Mouse (Mus musculus): ENCODE data around the gene Mbd3. TPM values are rescaled to one million over a fixed set of nuclear protein-coding genes. Genes with fewer than 3 reads are reported as not detected.
A peak's percentile ranks its signal among the peaks of the same experiment; 100 is the strongest.

Mbd3 gene
- polyA plus RNA-seq, 1 experiment: not detected

GRCm38 (mm10) chr10:80395025-80395627 lies 4.2 kb downstream of the Mbd3 start:
- Histone ChIP-seq H3K4me1 (ENCODE audit: control insufficient read depth, insufficient read depth, low read length) (peaks cover 17% of the 10 kb centered on the region), H3K27ac (ENCODE audit: insufficient read depth, low read depth, low read length) (no peak overlapping the region), H3K4me3 (ENCODE audit: insufficient read depth, low read depth, low read length) (no peak overlapping the region)
- no peak for TF ChIP-seq POLR2A (IDR thresholded peaks at IDR 0.05; ENCODE audit: insufficient read depth, low read depth, low read length)
- no peak for TF ChIP-seq CTCF (IDR thresholded peaks at IDR 0.05; ENCODE audit: insufficient read depth, low read depth, low read length)
- 95% methylated on average over 35 of the region's 35 CpGs for WGBS

- 95% methylated on average over 5 of the region's 5 CpGs for WGBS
- Histone ChIP-seq H3K27ac (ENCODE audit: insufficient read depth, low read depth, low read length) (no peak overlapping the region), H3K4me3 (ENCODE audit: insufficient read depth, low read depth, low read length) (no peak overlapping the region), H3K4me1 (ENCODE audit: control insufficient read depth, insufficient read depth, low read length) (peaks cover 18% of the 10 kb centered on the region)
- no peak for TF ChIP-seq POLR2A (IDR thresholded peaks at IDR 0.05; ENCODE audit: insufficient read depth, low read depth, low read length)
- TF ChIP-seq CTCF (IDR thresholded peaks at IDR 0.05; ENCODE audit: insufficient read depth, low read depth, low read length): no peak
Measured at GRCm38 (mm10) chr10:80392687-80393086, 6.7 kb downstream of the Mbd3 start.

- peaks cover 20% of the 10 kb centered on the region for H3K4me1 ChIP-seq (ENCODE audit: control insufficient read depth, insufficient read depth, low read length)
- no peak overlapping the region for H3K27ac ChIP-seq (ENCODE audit: insufficient read depth, low read depth, low read length)
- TF ChIP-seq POLR2A (IDR thresholded peaks at IDR 0.05; ENCODE audit: insufficient read depth, low read depth, low read length) (no peak), CTCF (IDR thresholded peaks at IDR 0.05; ENCODE audit: insufficient read depth, low read depth, low read length) (no peak)
- no peak overlapping the region for H3K4me3 ChIP-seq (ENCODE audit: insufficient read depth, low read depth, low read length)
- WGBS: 77% methylated on average over 9 of the region's 9 CpGs
Measured at GRCm38 (mm10) chr10:80390697-80391096, 8.7 kb downstream of the Mbd3 start.

GRCm38 (mm10) chr10:80389185-80389708 lies 10.1 kb downstream of the Mbd3 start:
- peaks cover 35% of the 10 kb centered on the region for H3K4me1 ChIP-seq (ENCODE audit: control insufficient read depth, insufficient read depth, low read length)
- H3K4me3 ChIP-seq (ENCODE audit: insufficient read depth, low read depth, low read length): no peak overlapping the region
- TF ChIP-seq POLR2A (IDR thresholded peaks at IDR 0.05; ENCODE audit: insufficient read depth, low read depth, low read length) (no peak), CTCF (IDR thresholded peaks at IDR 0.05; ENCODE audit: insufficient read depth, low read depth, low read length) (no peak)
- 73% methylated on average over 4 of the region's 4 CpGs for WGBS
- H3K27ac ChIP-seq (ENCODE audit: insufficient read depth, low read depth, low read length): no peak overlapping the region

DNA sequence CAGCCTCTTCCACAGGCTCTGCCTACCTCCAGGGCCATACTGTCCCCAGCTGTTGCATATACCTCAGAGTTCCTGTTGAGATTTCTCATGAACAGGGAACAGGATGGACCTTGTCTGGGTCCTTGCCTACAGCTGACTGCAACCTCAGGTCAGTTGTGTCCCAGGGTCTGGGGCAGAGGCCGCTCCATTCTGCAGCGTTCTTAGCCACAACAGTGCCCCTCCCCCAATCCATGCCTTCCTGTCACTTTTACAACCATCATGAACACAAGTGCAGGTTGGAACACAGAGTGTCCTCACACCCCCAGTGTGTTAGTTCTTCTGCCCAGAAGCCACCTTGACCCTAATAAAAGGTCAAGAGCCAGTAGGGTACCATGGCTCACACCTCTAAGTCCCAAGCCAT lies 10.6 kb downstream of the Mbd3 start:
- TF ChIP-seq CTCF (IDR thresholded peaks at IDR 0.05; ENCODE audit: insufficient read depth, low read depth, low read length): no peak
- TF ChIP-seq POLR2A (IDR thresholded peaks at IDR 0.05; ENCODE audit: insufficient read depth, low read depth, low read length): no peak
- Histone ChIP-seq H3K4me3 (ENCODE audit: insufficient read depth, low read depth, low read length) (no peak overlapping the region), H3K4me1 (ENCODE audit: control insufficient read depth, insufficient read depth, low read length) (peaks cover 39% of the 10 kb centered on the region), H3K27ac (ENCODE audit: insufficient read depth, low read depth, low read length) (no peak overlapping the region)
- WGBS: 23% methylated on average over 2 of the region's 2 CpGs

DNA sequence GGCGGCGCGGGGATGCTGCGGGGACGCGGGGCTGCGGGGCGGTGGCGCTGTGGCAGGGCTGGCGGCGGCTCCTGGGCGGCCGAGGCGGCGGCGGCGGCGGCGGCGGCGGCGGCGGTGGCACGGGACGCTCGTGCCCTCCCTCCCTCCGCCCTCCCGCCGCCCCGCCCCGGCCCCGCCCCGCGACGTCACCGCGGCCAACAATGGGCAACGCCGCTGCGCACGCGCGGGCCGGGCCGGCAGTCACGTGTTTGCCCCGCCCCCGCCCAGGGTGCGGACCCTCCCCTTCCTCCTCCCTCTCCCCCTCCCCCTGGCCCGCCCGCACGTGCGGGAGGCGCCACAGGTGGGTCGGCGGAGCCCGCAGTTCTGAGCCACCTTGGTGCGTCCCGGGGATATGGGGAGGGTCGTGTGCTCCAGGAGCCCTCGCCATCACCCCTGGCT lies 11.8 kb downstream of the Mbd3 start, which contains the start of gene Mex3d:
Gene Mex3d, minus strand, starts transcription at position 138 of the 438 bp plus-strand sequence.
- 13% methylated on average over 59 of the region's 61 CpGs for WGBS
- H3K4me1 ChIP-seq (ENCODE audit: control insufficient read depth, insufficient read depth, low read length): peaks cover 44% of the 10 kb centered on the region
- H3K27ac ChIP-seq (ENCODE audit: insufficient read depth, low read depth, low read length): peak within 1 kb of the TSS; percentile 36
- TF ChIP-seq CTCF (IDR thresholded peaks at IDR 0.05; ENCODE audit: insufficient read depth, low read depth, low read length) (no peak), POLR2A (IDR thresholded peaks at IDR 0.05; ENCODE audit: insufficient read depth, low read depth, low read length) (0 out of 2 replicates have a peak, but pooled peaks have one; percentile 26)
- peak within 1 kb of the TSS; percentile 95 for H3K4me3 ChIP-seq (ENCODE audit: insufficient read depth, low read depth, low read length)

GRCm38 (mm10) chr10:80386735-80387471 lies 12.4 kb downstream of the Mbd3 start:
- peak overlapping the region; percentile 95 for H3K4me3 ChIP-seq (ENCODE audit: insufficient read depth, low read depth, low read length)
- H3K4me1 ChIP-seq (ENCODE audit: control insufficient read depth, insufficient read depth, low read length): peaks cover 44% of the 10 kb centered on the region
- TF ChIP-seq POLR2A (IDR thresholded peaks at IDR 0.05; ENCODE audit: insufficient read depth, low read depth, low read length) (no peak), CTCF (IDR thresholded peaks at IDR 0.05; ENCODE audit: insufficient read depth, low read depth, low read length) (no peak)
- H3K27ac ChIP-seq (ENCODE audit: insufficient read depth, low read depth, low read length): peak overlapping the region; percentile 36; the same call in 1 of the 2 replicates
- 6% methylated on average over 92 of the region's 94 CpGs for WGBS

GRCm38 (mm10) chr10:80385811-80386734 lies 13.3 kb downstream of the Mbd3 start:
- TF ChIP-seq CTCF (IDR thresholded peaks at IDR 0.05; ENCODE audit: insufficient read depth, low read depth, low read length): no peak
- Histone ChIP-seq H3K4me1 (ENCODE audit: control insufficient read depth, insufficient read depth, low read length) (peaks cover 44% of the 10 kb centered on the region), H3K4me3 (ENCODE audit: insufficient read depth, low read depth, low read length) (peak overlapping the region; percentile 95), H3K27ac (ENCODE audit: insufficient read depth, low read depth, low read length) (peak overlapping the region; percentile 36)
- WGBS: 3% methylated on average over 34 of the region's 34 CpGs
